ENCODE assay signal across 17 mouse cellular contexts in genomic region chr11:22830684-22831083, GRCm38 (mm10). TPM values are rescaled to one million over a fixed set of nuclear protein-coding genes. Genes with fewer than 3 reads are reported as not detected.
A peak's percentile ranks its signal among the peaks of the same experiment; 100 is the strongest.
DNase-seq lines count a peak whose midpoint lies in the region; ATAC-seq and TF ChIP-seq lines count a peak whose summit lies in the region.
"Had no signal": no experiment of that assay in that cellular context is flagged by ENCODE, and none has a peak within 500 bp of the region (broad histone marks: within the 10 kb centered on the region; RNA-seq: fewer than 3 reads in every experiment).

No protein-coding gene starts in this region.

- ATAC-seq in lung, embryonic 15.5 days (ENCODE audit: borderline replicate concordance, extremely low read depth, low FRiP score, low TSS enrichment): no peak
- no peak for ATAC-seq in lung, postnatal 0 days
- peak; percentile 34 for ATAC-seq in intestine, embryonic 16.5 days
- no peak for ATAC-seq in stomach, embryonic 16.5 days (ENCODE audit: insufficient read depth, low FRiP score)

- no peaks in the 10 kb centered on the region for H3K27me3 ChIP-seq in lung, embryonic 15.5 days
- H3K27me3 ChIP-seq in lung, postnatal 0 days (replicated peaks; ENCODE audit: insufficient read depth, low read length): no peaks in the 10 kb centered on the region
- no peaks in the 10 kb centered on the region for H3K27me3 ChIP-seq in intestine, embryonic 16.5 days (replicated peaks; ENCODE audit: control insufficient read depth, insufficient read depth, low read length)
- no peaks in the 10 kb centered on the region for H3K27me3 ChIP-seq in stomach, embryonic 16.5 days (ENCODE audit: control insufficient read depth, insufficient read depth, low read length)
- no peaks in the 10 kb centered on the region for H3K27me3 ChIP-seq in embryonic facial prominence, embryonic 10.5 days (replicated peaks; ENCODE audit: low read depth, poor library complexity, severe bottlenecking)
- no peaks in the 10 kb centered on the region for H3K27me3 ChIP-seq in forebrain, embryonic 10.5 days (ENCODE audit: poor library complexity, severe bottlenecking)
- H3K27me3 ChIP-seq: forebrain, embryonic 12.5 days had no signal

- TF ChIP-seq CTCF in gastrocnemius, adult 2 months (IDR thresholded peaks at IDR 0.05): no peak
- no peak for TF ChIP-seq CTCF in lung, postnatal 0 days (IDR thresholded peaks at IDR 0.05)

- no peak for TF ChIP-seq EP300 in lung, postnatal 0 days (IDR thresholded peaks at IDR 0.05)

- DNase-seq in gastrocnemius, adult 2 months: no peak
- DNase-seq in gastrocnemius, postnatal 10 days: no peak
- DNase-seq in lung, postnatal 0 days (ENCODE audit: low spot score): no peak
- no peak for DNase-seq in embryonic facial prominence, embryonic 10.5 days (ENCODE audit: low spot score)
- no peak for DNase-seq in forebrain, embryonic 10.5 days (ENCODE audit: extremely low spot score, low spot score)
- DNase-seq: cerebellum, adult 18-20 months; heart, postnatal 4 days; kidney, adult 18-20 months; left cerebral cortex, postnatal 4 days; lung, postnatal 14 days; right cerebral cortex, postnatal 25 days had no signal

- H3K36me3 ChIP-seq in lung, embryonic 15.5 days: no peaks in the 10 kb centered on the region
- H3K36me3 ChIP-seq in lung, postnatal 0 days (ENCODE audit: insufficient read depth, low read length): no peaks in the 10 kb centered on the region
- H3K36me3 ChIP-seq in intestine, embryonic 16.5 days (ENCODE audit: control insufficient read depth, insufficient read depth, low read length): peaks cover 9% of the 10 kb centered on the region; the same call in 1 of the 2 replicates
- no peaks in the 10 kb centered on the region for H3K36me3 ChIP-seq in stomach, embryonic 16.5 days (ENCODE audit: control insufficient read depth, insufficient read depth, low read length)
- H3K36me3 ChIP-seq in embryonic facial prominence, embryonic 10.5 days (replicated peaks): no peaks in the 10 kb centered on the region
- no peaks in the 10 kb centered on the region for H3K36me3 ChIP-seq in forebrain, embryonic 10.5 days (replicated peaks)
- H3K36me3 ChIP-seq: forebrain, embryonic 12.5 days had no signal

- no peak overlapping the region for H3K9ac ChIP-seq in lung, embryonic 15.5 days
- no peak overlapping the region for H3K9ac ChIP-seq in lung, postnatal 0 days (replicated peaks; ENCODE audit: low read depth)
- peak overlapping the region; percentile 3; the same call in 1 of the 2 replicates for H3K9ac ChIP-seq in intestine, embryonic 16.5 days (ENCODE audit: low read depth, low read length)
- peak overlapping the region; percentile 36 for H3K9ac ChIP-seq in stomach, embryonic 16.5 days (ENCODE audit: low read length)
- H3K9ac ChIP-seq: forebrain, embryonic 12.5 days; liver, embryonic 14.5 days had no signal

- 0 out of 2 replicates have a peak, but pooled peaks cover 4% of the 10 kb centered on the region for H3K4me1 ChIP-seq in lung, embryonic 15.5 days
- no peaks in the 10 kb centered on the region for H3K4me1 ChIP-seq in lung, postnatal 0 days (ENCODE audit: insufficient read depth, low read depth, low read length)
- H3K4me1 ChIP-seq in intestine, embryonic 16.5 days (ENCODE audit: control insufficient read depth, insufficient read depth, low read length): peaks cover 8% of the 10 kb centered on the region; the same call in 1 of the 2 replicates
- peaks cover 12% of the 10 kb centered on the region for H3K4me1 ChIP-seq in stomach, embryonic 16.5 days (ENCODE audit: control insufficient read depth, insufficient read depth, low read length)
- H3K4me1 ChIP-seq in embryonic facial prominence, embryonic 10.5 days: 0 out of 2 replicates have a peak, but pooled peaks cover 6% of the 10 kb centered on the region
- H3K4me1 ChIP-seq in forebrain, embryonic 10.5 days: peaks cover 14% of the 10 kb centered on the region

- H3K4me2 ChIP-seq in lung, embryonic 15.5 days: no peak overlapping the region
- H3K4me2 ChIP-seq in lung, postnatal 0 days (replicated peaks; ENCODE audit: low read depth, low read length): no peak overlapping the region
- H3K4me2 ChIP-seq in intestine, embryonic 16.5 days (ENCODE audit: low read depth, low read length): no peak overlapping the region
- H3K4me2 ChIP-seq in stomach, embryonic 16.5 days (ENCODE audit: low read depth, low read length): no peak overlapping the region
- H3K4me2 ChIP-seq: forebrain, embryonic 12.5 days; midbrain, embryonic 11.5 days had no signal

- intact Hi-C loops in gastrocnemius, adult 2 months (cut with DNase I): no loop called here

- H3K4me3 ChIP-seq in gastrocnemius, adult 2 months: no peak overlapping the region
- H3K4me3 ChIP-seq in lung, embryonic 15.5 days: no peak overlapping the region
- H3K4me3 ChIP-seq in lung, postnatal 0 days (ENCODE audit: low read depth, low read length): no peak overlapping the region
- H3K4me3 ChIP-seq in intestine, embryonic 16.5 days (ENCODE audit: low read length): no peak overlapping the region
- no peak overlapping the region for H3K4me3 ChIP-seq in stomach, embryonic 16.5 days (replicated peaks; ENCODE audit: low read length)
- no peak overlapping the region for H3K4me3 ChIP-seq in embryonic facial prominence, embryonic 10.5 days
- no peak overlapping the region for H3K4me3 ChIP-seq in forebrain, embryonic 10.5 days
- H3K4me3 ChIP-seq: forebrain, embryonic 12.5 days had no signal

- WGBS in lung, embryonic 15.5 days: 66% methylated on average over 6 of the region's 6 CpGs
- 80% methylated on average over 6 of the region's 6 CpGs for WGBS in lung, postnatal 0 days
- WGBS in intestine, embryonic 16.5 days: 67% methylated on average over 6 of the region's 6 CpGs
- WGBS in stomach, embryonic 16.5 days: 68% methylated on average over 6 of the region's 6 CpGs
- WGBS in embryonic facial prominence, embryonic 10.5 days: 67% methylated on average over 6 of the region's 6 CpGs
- 70% methylated on average over 6 of the region's 6 CpGs for WGBS in forebrain, embryonic 10.5 days

- H3K9me3 ChIP-seq in lung, embryonic 15.5 days: no peaks in the 10 kb centered on the region
- H3K9me3 ChIP-seq in lung, postnatal 0 days (ENCODE audit: low read length): no peaks in the 10 kb centered on the region
- no peaks in the 10 kb centered on the region for H3K9me3 ChIP-seq in intestine, embryonic 16.5 days (ENCODE audit: control insufficient read depth, low read length)
- no peaks in the 10 kb centered on the region for H3K9me3 ChIP-seq in stomach, embryonic 16.5 days (replicated peaks; ENCODE audit: control insufficient read depth, low read length)
- H3K9me3 ChIP-seq in embryonic facial prominence, embryonic 10.5 days: no peaks in the 10 kb centered on the region
- H3K9me3 ChIP-seq in forebrain, embryonic 10.5 days: no peaks in the 10 kb centered on the region
- H3K9me3 ChIP-seq: forebrain, embryonic 12.5 days had no signal

- H3K27ac ChIP-seq in gastrocnemius, adult 2 months: peak overlapping the region; percentile 66
- H3K27ac ChIP-seq in lung, embryonic 15.5 days: 0 out of 2 replicates have a peak overlapping the region, but pooled peaks have one; percentile 11
- no peak overlapping the region for H3K27ac ChIP-seq in lung, postnatal 0 days (ENCODE audit: low read length)
- H3K27ac ChIP-seq in intestine, embryonic 16.5 days (ENCODE audit: low read length): peak overlapping the region; percentile 16
- peak overlapping the region; percentile 63 for H3K27ac ChIP-seq in stomach, embryonic 16.5 days (ENCODE audit: low read length)
- H3K27ac ChIP-seq in embryonic facial prominence, embryonic 10.5 days (replicated peaks): no peak overlapping the region
- H3K27ac ChIP-seq in forebrain, embryonic 10.5 days: no peak overlapping the region
- H3K27ac ChIP-seq: forebrain, embryonic 12.5 days; liver, embryonic 14.5 days had no signal

RNA-seq across cellular contexts. Expression of gene B3gnt2, which starts 30.1 kb away (rescaled TPM):
- 1 to 10 TPM; 1.6 to 2.1 TPM for total RNA-seq in gastrocnemius, adult 2 months (2021)
- 1 to 10 TPM; 4.0 to 4.4 TPM for total RNA-seq in gastrocnemius, postnatal 10 days (2021)
- 10.9 and 12.6 TPM in 2 replicates for polyA plus RNA-seq in lung, embryonic 15.5 days (2015; fragmentation: Nextera tagmentation; extraction: Ambion mirVana)
- 20.4 and 22.3 TPM in 2 replicates for polyA plus RNA-seq in lung, postnatal 0 days (2015; fragmentation: Nextera tagmentation; extraction: Ambion mirVana)
- 11.8 and 11.9 TPM in 2 replicates for polyA plus RNA-seq in intestine, embryonic 16.5 days (2015; fragmentation: Nextera tagmentation; extraction: Ambion mirVana)
- 12.7 and 12.9 TPM in 2 replicates for polyA plus RNA-seq in stomach, embryonic 16.5 days (2015; fragmentation: Nextera tagmentation; extraction: Ambion mirVana)
- polyA plus RNA-seq in embryonic facial prominence, embryonic 10.5 days (2016; fragmentation: Nextera tagmentation; extraction: Ambion mirVana): 2.4 and 3.4 TPM in 2 replicates
- polyA plus RNA-seq in forebrain, embryonic 10.5 days (2016; fragmentation: Nextera tagmentation; extraction: Ambion mirVana): 1.6 and 1.7 TPM in 2 replicates

Comparison
In these comparisons a context has a peak if more than half of its experiments do, and no peak if none do; other contexts are left out.
1. H3K27ac ChIP-seq: peak in gastrocnemius, adult 2 months (single experiment), lung, embryonic 15.5 days (single experiment), intestine, embryonic 16.5 days (single experiment) and stomach, embryonic 16.5 days (single experiment); none in lung, postnatal 0 days (single experiment), embryonic facial prominence, embryonic 10.5 days (single experiment) and forebrain, embryonic 10.5 days (single experiment).
2. H3K9ac ChIP-seq: peak in intestine, embryonic 16.5 days (single experiment) and stomach, embryonic 16.5 days (single experiment); none in lung, embryonic 15.5 days (single experiment) and lung, postnatal 0 days (single experiment).